Mouse (Mus musculus): ENCODE measurements around the gene Dis3.

DNA sequence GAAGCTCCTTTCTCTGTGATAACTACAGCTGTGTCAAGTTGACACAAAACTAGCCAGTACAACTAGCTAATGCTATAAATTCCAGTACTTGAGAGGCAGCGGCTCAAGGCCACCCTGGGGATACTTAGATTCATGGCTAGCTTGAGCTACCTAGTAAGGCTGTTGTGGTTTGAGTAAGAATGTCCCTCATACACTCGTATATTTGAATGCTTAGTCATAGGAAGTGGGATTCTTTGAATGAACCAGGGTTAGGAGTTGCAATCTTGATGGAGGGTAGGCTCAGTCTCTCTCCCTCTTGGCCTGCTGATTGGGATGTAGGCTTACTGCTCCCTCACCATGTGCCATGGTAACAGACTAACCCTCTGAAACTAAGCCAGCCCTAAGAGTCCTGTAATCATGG lies 36.5 kb downstream of the Dis3 start:
- TF ChIP-seq CTCF (IDR thresholded peaks at IDR 0.05; ENCODE audit: low read depth, low read length) = no peak
- no peak for TF ChIP-seq POLR2A (IDR thresholded peaks at IDR 0.05; ENCODE audit: extremely low read depth, insufficient read depth, low read length)
